Mouse (Mus musculus): ENCODE results near the gene Otop1.

The Otop1 gene

DNA sequence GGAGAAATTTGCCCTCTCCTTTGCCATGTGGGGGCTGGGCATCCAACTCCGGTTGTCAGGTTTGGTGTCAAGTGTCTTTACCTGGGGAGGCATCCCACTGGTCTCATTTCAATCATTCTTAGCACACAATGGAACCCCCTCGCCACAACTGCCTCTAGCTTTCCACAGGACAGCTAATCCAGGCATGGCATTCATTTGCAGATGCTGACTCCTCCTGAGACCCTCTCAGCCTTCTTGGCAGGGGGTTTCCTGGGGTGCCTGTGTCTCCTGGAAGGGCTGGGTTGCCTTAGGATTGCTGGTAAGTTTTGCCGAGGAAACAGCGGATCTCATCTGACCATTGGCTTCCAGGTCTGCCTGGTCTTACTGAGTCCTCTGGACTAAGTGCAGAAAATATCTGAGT, at the start of gene Otop1:
TSS of gene Otop1 (plus strand) at position 202 of the 400 bp plus-strand sequence.
- no peak for DNase-seq

DNA sequence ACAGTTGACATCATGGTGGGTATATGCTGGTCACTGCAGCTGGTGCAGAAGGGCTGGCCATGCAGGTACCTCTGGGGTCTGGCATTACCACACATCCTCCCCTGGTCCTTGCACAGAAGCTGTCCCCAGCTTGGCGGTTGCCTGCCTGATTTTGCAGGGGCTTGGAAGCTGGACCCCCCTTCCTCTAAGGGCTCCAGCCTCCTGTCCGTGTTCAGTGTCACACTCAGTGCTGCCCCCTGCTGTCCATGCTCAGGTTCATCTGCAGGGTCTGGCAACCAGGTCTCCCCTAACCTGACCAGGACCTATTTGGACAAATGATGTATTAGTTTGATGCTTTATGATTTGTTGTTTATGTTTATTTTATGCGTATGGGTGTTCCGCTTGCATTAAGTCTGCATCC, 40.4 kb upstream of the Otop1 start:
- DNase-seq: peak; percentile 44 to 63

DNA sequence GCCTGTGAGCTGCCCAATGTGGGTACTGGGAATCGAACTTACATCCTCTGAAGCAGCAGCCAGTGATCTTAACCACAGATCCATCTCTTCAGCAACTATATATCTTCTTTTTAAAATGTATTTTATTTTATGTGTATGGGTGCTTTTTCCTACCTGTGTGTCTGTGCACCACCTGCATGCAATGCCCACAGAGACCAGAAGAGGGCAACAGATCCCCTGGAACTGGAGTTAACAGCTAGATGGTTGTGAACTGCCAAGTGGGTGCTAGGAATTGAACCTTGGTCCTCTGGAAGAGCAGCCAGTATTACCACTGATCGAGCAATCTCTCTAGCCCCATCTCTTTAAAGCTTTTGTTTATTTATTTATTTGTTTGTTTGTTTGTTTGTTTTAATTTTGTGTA, 39.1 kb upstream of the Otop1 start:
- no peak for DNase-seq

DNA sequence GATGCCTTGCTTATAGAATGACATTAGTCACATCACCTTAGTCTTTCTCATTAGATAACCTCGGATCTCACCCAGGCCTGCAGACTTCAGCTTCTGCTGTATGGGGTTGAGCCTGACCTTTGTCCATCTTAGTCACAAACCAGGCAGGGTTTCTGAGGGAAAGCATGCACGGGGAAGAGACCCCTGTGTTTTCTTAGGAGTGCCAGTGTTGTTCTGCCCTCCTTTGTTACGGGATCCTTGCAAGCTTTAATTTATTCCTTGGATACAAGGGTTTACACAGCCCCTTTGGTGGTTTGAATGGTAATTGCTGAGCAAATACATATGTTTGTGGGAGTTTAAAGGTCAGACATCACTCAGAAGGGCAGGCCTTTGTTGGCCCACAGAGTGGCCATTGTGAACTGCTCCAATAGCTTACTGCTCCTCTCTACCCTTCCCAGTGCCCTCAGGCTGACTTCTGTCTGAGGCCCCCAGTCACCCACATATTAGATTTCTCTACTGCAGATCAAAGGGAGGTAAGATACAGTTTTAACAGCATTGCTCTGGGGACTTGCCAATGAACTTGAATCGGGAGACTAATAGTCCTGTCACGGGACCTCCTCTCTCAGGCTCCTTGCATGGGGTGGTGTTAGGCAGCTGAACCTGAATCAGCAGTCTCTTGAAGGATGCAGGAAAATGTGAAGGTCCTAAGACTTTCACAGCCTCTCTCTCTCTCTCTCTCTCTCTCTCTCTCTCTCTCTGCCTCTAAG, 34.9 kb upstream of the Otop1 start:
- DNase-seq: no peak

DNA sequence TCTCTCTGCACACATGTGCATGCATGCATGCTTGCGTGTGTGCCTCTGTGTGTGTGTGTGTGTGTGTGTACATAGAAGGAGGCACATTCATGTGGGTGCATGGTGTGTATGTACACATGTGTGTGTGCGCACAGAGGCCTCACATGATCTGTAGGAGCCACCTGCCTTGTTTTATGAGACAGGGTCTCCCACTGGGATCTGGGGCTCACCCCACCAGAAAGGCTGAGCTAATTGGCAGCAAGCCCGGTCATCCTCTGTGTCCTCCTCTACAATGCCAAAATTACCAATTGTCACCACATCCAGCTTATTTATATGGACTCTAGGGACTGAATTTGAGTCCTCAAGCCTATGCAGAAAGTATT, 34.3 kb upstream of the Otop1 start:
- no peak for DNase-seq

DNA sequence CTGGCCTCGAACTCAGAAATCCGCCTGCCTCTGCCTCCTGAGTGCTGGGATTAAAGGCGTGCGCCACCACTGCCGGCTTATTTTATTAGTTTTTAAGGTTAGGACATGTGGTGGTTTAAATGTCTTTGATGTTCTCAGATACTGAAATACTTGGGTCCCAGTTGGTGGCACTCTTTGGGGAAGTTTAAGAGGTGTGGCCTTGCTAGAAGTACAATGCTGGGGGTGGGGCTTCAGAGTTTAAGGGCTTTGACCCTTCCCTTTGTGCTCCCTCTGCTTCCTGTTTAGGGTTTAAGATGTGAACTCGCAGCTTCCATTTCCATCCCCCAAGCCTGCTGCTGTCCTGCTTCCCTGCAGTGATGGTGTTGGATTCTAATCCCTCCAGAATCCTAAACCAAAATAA, 33.8 kb upstream of the Otop1 start:
- no peak for DNase-seq

DNA sequence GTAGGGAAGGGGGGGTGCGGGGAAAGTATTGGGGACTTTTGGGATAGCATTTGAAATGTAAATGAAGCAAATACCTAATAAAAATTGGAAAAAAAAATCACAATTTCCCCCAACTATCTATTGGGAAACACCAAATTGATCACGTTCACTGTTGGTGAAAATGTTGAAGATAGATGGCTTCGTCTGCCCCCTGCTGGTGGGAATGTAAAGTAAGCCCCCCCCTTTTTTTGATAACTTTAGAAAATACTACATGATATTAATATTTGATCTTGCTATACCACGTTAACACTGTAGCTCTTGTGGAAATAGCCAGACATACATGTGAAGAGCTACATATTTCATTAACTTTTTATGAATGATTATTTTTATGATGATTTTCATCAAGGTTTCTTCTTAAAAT, 20.6 kb upstream of the Otop1 start:
- DNase-seq: no peak

DNA sequence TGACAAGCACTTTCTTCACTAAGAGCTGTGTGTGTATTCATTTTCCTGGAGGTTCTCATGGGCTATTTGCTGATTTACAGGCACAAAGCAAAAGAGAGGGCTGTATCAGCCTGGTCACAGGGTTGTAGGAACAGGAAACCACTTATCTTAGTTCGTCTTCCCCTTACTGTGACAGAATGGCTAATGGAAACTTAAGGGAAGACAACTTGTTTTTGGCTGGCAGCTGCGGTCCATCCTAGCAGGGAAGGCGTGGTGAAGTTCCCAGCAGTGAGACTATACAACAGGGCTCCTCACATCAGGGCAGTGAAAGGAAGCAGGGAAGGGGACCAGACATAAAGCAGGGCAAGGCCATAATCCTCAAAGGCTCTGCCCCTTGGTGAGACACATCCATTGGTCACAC, 20.1 kb upstream of the Otop1 start:
- no peak for DNase-seq

DNA sequence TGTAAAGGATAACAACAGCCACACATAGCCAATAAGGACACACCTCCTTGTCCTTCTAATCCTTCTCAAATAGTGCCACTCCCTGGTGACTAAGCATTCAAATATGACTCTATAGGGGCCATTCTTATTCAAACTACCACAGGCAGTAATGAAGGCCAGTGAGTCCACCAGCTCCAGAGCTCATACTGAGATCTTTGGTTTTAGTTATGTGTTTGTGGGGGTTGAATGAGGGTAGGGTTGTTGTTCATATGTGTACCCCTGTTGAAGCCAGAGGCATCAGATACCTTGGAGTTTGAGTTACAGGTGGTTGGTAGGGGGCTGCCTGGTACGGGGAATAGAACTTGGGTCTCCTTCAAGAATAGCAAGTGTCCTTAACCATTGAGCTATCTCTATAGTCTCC, 19.2 kb upstream of the Otop1 start:
- DNase-seq: no peak

DNA sequence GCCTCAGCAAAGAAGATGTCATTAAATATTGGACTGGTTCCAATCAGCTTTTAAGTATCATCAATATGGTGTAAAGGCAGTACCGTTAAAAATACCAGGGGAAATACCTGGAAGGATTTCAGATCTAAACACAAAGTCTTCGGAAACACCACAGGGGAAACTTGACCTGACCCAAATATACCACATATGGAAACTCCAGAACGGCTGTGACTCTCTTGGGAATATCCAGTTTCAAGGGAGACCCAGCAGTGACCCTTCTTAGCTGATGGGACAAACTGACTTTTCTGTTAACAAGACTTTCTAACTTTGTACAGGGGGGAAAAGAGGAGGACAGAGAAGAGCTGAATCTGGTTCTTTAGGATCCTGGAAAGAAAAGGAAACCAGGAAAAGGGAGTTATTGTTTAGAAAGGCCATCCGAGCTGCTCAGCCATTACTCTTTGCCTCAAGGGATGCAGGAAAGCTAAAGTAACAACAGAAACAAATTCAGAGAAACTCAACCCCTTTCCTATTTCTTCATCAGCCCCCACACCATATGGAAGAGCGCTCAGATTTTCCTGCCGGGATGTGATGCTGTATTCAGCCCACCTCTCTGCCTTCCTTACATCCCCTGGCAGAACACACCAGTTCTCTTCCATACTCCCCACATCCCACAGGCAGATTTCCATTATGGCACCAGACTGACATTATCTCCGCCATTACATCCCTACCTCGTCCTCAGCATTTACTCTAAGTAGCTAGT, 17.6 kb upstream of the Otop1 start:
- DNase-seq: no peak

DNA sequence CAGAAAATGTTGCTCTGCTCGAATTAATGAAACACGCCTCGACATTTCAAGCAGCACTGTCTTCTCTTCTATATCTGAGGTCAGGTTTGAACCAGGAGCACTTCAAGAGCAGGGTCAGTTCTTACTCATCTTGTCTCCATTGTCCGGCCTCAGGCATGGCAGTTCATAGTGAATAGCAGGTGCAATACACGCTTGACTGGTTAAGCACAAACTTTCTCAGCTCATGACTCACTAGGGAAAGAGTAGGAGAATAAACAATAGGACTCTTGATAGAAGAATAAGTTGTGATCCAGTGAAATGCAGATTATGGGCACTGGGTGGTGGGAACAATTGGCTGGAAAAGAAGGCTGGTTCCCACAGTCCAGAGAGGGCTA, 17.0 kb upstream of the Otop1 start:
- DNase-seq: no peak

DNA sequence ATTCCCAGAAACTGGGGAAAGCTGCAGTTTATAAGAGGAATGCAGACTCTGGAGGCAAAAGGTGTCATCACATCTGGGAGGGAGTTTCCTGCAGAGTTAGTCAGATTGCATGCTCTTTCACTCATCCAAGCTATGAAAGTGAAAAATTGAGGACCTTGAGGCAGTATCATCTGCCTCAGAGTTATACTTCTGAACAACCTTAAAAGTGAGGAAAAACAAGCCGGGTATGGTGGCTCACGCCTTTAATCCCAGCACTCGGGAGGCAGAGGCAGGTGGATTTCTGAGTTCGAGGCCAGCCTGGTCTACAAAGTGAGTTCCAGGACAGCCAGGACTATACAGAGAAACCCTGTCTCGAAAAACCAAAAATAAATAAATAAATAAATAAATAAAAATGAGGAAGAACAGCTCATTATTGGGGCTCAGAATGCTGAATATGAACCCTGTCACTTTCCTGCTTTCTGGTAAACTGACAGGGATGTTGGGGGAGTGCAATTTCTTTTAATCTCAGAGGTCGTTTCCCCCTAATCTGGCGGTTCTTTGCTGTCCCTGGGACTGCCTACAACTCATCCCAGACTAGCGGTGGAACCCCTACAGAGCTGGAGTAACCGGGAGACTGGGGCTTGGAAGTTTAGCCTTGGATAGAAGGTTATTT, 16.2 kb upstream of the Otop1 start:
- DNase-seq: peak in 1 of 2 experiments; percentile 11

DNA sequence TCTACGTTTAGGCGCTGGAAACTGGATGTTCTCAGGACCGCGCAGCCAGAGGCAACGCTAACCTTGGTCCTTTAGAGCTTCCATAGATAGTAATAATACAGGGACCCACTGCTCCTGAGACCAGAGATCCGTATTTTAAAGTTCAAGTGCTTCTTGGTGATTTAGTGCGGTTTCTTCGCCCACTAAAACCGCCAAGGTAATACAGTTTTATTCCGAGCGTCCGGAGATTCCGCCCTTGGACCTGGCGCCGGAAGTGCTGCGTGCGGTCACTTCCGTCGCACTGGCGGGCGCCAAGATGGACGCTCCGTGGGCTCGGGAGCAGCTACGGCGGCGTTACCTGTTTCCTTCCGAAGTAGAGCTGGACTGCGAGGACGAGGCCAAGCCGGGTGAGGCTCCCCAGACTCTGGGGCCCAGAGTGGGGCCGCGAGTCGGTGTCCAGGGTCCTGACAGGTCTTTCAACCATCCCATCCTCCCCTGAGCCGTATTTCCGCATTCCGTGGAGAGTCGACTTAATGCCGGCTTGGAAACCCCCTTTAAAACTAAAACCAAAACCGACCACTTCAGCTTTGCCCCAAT, 15.6 kb upstream of the Otop1 start, which contains the start of gene Tmem128:
TSS of gene Tmem128 (plus strand) at position 79 of the 576 bp plus-strand sequence.
- DNase-seq: peak; percentile 49 to 54

DNA sequence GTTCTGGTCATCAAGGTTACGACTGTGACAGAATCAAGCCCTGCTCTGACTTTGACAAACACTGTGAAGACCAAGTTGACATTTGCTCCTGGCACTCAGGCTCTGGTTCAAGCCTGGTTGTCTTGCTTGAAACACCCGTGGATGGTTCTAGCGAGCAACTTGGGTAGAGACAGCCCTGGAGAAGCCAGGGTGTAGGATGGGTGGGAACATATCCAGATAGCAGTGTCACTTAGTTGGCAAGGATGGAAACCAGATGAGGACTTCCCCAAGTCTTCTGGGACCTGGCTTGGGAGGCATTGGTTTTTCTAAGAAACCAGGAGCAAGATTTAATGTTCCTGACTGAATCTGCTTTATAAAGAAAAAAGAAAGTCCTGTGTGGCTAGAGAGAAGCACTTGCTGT, 4.8 kb upstream of the Otop1 start:
- DNase-seq: no peak

DNA sequence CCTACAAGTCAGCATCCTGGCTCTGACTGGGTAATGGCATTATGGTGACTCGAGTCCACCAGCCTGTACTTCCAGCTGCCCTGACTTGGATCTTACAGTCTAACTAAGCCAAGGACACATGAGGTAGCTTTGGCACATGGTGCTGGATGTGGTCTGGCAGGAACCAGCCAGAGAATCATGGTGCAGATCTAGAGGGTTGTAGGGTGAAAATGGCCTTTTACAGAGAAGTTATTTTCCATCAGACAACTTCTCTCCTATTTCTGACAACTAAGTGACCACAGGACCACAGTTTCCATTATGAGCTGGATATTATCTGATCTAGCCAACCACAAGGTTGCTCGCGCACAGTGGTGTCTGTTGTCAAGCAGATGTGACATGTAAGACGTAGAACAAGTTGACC, 1.9 kb upstream of the Otop1 start:
- DNase-seq: no peak

DNA sequence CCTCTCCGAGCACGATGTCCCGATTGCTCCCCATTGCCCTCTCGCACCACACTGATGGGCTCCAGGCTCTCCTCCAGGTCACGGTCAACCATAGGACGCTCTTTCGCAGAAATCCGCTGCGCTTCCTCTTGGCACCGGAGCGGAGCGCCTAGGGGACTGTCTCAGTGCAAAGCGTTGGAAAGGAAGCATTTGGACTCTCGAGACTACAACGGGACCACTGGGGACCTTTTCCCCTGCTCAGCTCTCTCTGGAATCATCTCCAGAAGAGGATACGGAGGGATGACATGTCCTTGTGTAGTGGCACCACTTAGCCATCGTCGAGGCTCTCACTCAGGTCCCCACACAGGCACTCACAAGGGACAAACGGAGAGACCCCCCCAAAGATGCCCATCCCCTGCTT, 679 bp downstream of the Otop1 start:
- no peak for DNase-seq

DNA sequence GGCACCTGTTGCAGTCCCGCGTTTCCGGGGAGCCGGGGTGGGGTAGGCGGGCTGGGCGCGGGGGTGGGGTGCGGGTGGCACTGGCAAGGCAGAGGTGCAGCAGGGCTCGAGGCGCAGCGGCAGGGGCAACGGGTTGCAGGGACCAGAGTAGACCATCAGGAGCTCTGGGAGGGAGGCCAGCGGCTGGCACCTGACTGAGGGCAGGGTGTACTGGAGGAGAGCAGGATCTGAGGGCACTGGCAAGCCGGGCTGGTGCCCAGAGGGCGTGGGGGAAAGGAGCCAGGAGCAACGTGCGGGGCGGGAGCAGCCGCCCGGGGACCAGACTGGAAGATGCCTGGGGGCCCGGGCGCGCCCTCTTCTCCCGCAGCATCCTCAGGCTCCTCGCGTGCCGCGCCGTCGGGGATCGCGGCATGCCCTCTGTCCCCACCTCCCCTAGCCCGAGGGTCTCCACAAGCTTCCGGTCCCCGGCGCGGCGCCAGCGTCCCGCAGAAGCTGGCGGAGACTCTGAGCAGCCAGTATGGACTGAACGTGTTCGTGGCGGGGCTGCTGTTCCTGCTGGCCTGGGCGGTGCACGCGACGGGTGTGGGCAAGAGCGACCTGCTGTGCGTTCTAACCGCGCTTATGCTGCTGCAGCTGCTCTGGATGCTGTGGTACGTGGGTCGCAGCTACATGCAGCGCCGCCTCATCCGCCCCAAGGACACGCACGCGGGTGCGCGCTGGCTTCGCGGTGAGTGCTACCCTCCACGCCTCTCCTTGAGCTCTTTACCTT, 1.5 kb downstream of the Otop1 start:
- no peak for DNase-seq

DNA sequence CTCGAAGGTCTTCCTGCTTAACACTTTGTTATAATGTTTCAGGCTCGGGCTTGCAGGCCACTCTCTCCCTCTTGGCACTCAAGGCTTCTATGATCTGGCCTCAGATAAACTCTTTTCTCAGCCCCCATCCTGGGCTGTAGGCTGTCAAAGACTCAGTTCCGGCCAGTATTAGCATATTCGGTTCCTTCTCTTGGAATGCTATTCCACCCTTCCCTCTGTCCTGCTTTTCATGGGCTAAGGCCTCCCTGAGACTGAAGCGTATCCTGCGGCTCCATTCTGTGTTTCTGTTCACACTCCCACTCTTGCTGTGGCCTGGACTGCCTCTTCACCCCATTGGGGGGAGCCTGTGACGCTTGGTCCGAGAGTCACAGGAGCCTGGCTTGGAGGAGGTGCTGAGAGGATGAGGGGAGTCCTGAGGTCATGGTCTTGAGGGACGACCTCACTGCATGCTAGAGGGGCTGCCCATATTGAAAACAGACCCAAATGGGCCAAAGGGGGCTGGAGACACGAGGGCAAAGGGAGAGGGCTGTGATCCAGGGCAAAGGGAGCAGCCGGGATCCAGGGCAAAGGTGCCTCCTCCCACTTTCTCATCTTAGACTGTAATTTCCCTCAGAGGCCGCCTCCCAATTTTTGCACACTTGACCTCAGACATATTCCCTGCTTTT, 2.3 kb downstream of the Otop1 start:
- no peak for DNase-seq

DNA sequence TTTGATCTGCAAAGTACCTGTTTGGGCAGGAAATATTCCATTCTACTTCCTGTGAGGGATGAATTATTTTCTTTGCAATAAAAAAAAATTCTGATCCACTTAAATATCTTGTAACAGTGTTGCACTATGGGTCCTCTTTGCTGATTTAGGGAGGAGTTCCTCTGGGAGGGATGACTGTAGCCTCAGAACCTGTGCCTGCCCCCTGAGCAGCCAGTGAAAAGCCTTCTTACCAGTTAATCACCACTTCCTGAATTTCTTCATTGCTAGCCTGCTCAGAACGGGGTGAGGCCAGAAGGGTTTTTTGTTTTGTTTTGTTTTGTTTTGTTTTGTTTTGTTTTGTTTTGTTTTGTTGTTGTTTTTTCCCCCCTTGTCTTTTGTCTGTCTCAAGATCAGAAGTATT, 4.3 kb downstream of the Otop1 start:
- DNase-seq: no peak

DNA sequence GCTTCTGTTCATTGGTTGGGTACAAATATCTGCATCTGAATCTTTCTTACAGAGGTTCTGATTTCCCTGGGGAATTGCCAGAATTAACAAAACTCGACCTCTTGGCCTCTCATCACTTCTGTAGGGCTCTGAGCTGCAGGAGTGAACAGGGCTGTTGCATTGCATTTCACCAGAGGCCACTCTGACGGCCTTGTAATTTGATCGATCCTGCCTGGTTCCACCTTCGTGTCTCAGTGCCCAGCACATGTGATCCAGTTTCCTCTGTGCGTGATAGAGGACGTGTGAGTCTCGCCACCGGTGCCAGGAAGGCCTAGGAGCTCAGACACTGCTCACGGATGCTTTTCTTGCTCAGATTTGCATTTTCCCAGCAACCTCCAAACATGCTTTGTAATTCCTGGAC, 10.0 kb downstream of the Otop1 start:
- DNase-seq: no peak

DNA sequence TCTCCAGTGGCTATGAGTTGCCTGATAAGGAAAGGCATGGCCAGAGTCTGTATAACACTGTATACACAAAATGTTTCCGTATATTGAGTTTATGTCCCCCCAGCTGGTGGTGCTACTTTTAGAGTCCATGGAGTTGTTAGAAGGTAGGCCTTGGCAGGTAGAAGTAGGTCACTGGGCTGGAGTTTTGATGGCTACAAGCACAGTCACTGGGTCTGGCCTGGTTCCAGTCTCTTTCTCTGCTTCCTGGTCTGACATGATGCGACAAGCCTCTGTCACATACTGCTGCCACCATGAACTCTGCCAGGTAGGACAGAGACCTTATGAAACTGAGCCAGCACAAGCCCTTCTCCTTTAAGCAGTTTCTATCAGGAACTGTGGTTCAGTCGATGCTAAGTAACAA, 12.7 kb downstream of the Otop1 start:
- no peak for DNase-seq

DNA sequence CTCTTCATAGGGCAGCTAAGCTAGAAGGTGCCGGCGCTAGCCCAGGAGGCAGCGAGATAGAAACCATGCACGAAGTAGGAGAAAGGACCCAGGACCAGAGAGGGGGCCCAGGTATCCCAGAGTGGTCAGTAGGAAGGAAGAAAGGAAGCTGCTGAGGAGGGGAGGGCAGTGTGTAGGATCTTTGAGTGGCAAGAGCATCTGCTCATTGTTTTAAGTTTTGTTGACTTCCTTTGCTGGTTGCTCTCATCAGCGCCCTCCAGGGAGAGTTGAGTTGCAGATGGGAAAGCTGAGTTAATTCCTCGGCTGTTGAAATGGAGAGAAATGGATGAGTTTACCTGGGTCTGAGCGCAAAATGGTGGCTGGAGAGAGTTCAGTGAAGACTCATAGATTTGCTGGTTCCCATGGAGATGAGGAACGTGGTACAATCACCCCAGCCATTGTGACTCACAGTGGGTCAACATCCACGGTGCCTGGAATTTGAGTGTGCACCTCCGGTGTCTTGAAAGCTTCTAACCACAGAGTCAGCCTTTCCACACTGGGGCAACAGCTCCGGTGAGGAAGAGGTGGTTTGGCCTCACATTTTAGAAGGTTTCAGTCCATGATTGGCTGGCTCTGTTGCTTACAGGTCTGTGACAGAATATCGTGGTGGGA, 26.1 kb downstream of the Otop1 start:
- no peak for DNase-seq

Data from thymus, postnatal 36 days (tissue).